Mouse (Mus musculus) stomach, postnatal 0 days (tissue): ENCODE measurements around the gene Mcur1. TPM values are rescaled to one million over a fixed set of nuclear protein-coding genes. Genes with fewer than 3 reads are reported as not detected.

ENCODE experiments used
- ATAC-seq: fragments of 200-750 bp; cut with Nextera tagmentation; 2 replicates; pipeline ENCODE4 v1.8.0; 2017; ENCODE audit not compliant: low FRiP score, low TSS enrichment
- DNase-seq: peaks from one replicate; pipeline ENCODE4 v3.0.0-alpha.2; 2016; ENCODE audit warnings: low spot score
- H3K27ac ChIP-seq: fragments of 300-500 bp; sonication (generic); replicated peaks from 2 replicates; pipeline ENCODE4 v1.5.1; 2014; ENCODE audit warnings: mild to moderate bottlenecking, control low read depth
- H3K27me3 ChIP-seq: fragments of 300-500 bp; sonication (generic); 2 replicates; pipeline ENCODE4 v1.6.1; 2014; ENCODE audit warnings: low read length; ENCODE audit not compliant: control insufficient read depth, insufficient read depth
- H3K36me3 ChIP-seq: fragments of 300-500 bp; sonication (generic); 2 replicates; pipeline ENCODE4 v1.6.1; 2014; ENCODE audit warnings: low read length, mixed read lengths; ENCODE audit not compliant: control insufficient read depth, insufficient read depth
- H3K4me1 ChIP-seq: fragments of 300-500 bp; sonication (generic); replicated peaks from 2 replicates; pipeline ENCODE4 v1.6.1; 2014; ENCODE audit warnings: antibody characterized with exemption; ENCODE audit not compliant: control insufficient read depth, insufficient read depth
- H3K4me2 ChIP-seq: fragments of 300-500 bp; sonication (generic); replicated peaks from 2 replicates; pipeline ENCODE4 v1.6.1; 2014; ENCODE audit warnings: low read depth, mild to moderate bottlenecking, control low read depth, moderate library complexity
- H3K4me3 ChIP-seq: fragments of 300-500 bp; sonication (generic); 2 replicates; pipeline ENCODE4 v1.5.1; 2014; ENCODE audit warnings: low read depth, low read length, control low read depth
- H3K9ac ChIP-seq: fragments of 300-500 bp; sonication (generic); 2 replicates; pipeline ENCODE4 v1.6.1; 2014; ENCODE audit warnings: mild to moderate bottlenecking, low read length, control low read depth, mixed read lengths
- H3K9me3 ChIP-seq: fragments of 300-500 bp; sonication (generic); 2 replicates; pipeline ENCODE4 v1.6.1; 2016; ENCODE audit warnings: low read length; ENCODE audit not compliant: control insufficient read depth
- CTCF ChIP-seq: IDR thresholded peaks from 2 replicates; pipeline ENCODE4 v1.5.1; 2016; ENCODE audit warnings: antibody characterized with exemption, low read depth, mild to moderate bottlenecking, moderate library complexity
- EP300 ChIP-seq: optimal IDR thresholded peaks from 2 replicates; pipeline ENCODE3; 2016; ENCODE audit warnings: antibody characterized with exemption
- WGBS: fragments of 180-500 bp; shearing (Covaris S2); extraction: QIAGEN DNeasy Blood & Tissue Kit; methylation state at CpG from one replicate; pipeline ENCODE4 v1.1.7; 2014; 5-methylcytosine and 5-hydroxymethylcytosine counted together
- polyA plus RNA-seq: library from polyadenylated mRNA; unstranded; fragments of >200 nt; fragmentation: Nextera tagmentation; extraction: Ambion mirVana; gene quantifications from 2 replicates; pipeline ENCODE4 v1.2.1, GENCODE M21; 2015

Gene Mcur1
- polyA plus RNA-seq, 1 experiment from 2014 or later: 15.6 TPM

- Histone ChIP-seq H3K36me3 (peaks cover 5% of the 10 kb centered on the region; the same call in 1 of the 2 replicates), H3K9me3 (no peaks in the 10 kb centered on the region), H3K4me3 (no peak overlapping the region), H3K9ac (no peak overlapping the region), H3K27me3 (no peaks in the 10 kb centered on the region), H3K4me1 (no peaks in the 10 kb centered on the region; the same call in 1 of the 2 replicates), H3K4me2 (no peak overlapping the region), H3K27ac (no peak overlapping the region)
- WGBS: 93% methylated on average over 9 of the region's 9 CpGs
- ATAC-seq (no peak), DNase-seq (no peak)
- no peak for TF ChIP-seq EP300
- TF ChIP-seq CTCF: no peak
Observed at GRCm38 (mm10) chr13:43555321-43555720, 4.7 kb downstream of the Mcur1 start.

- no peak for TF ChIP-seq CTCF
- TF ChIP-seq EP300: no peak
- Histone ChIP-seq H3K4me3 (no peak overlapping the region), H3K9ac (no peak overlapping the region), H3K36me3 (peaks cover 6% of the 10 kb centered on the region; the same call in 1 of the 2 replicates), H3K4me2 (no peak overlapping the region), H3K27ac (no peak overlapping the region), H3K9me3 (no peaks in the 10 kb centered on the region), H3K27me3 (no peaks in the 10 kb centered on the region), H3K4me1 (no peaks in the 10 kb centered on the region; the same call in 1 of the 2 replicates)
- ATAC-seq (no peak), DNase-seq (no peak)
- 82% methylated on average over 7 of the region's 7 CpGs for WGBS
Observed at GRCm38 (mm10) chr13:43554827-43555226, 5.2 kb downstream of the Mcur1 start.

GRCm38 (mm10) chr13:43550676-43551075 lies 9.3 kb downstream of the Mcur1 start:
- Histone ChIP-seq H3K4me1 (no peaks in the 10 kb centered on the region), H3K9me3 (no peaks in the 10 kb centered on the region), H3K4me3 (no peak overlapping the region), H3K27me3 (no peaks in the 10 kb centered on the region), H3K9ac (no peak overlapping the region), H3K4me2 (no peak overlapping the region), H3K36me3 (peaks cover 6% of the 10 kb centered on the region; the same call in 1 of the 2 replicates), H3K27ac (no peak overlapping the region)
- DNase-seq: no peak
- WGBS: 87% methylated on average over 8 of the region's 8 CpGs
- ATAC-seq: no peak
- no peak for TF ChIP-seq CTCF
- TF ChIP-seq EP300: no peak

- no peak for ATAC-seq
- Histone ChIP-seq H3K36me3 (peaks cover 6% of the 10 kb centered on the region; the same call in 1 of the 2 replicates), H3K27me3 (no peaks in the 10 kb centered on the region), H3K4me1 (no peaks in the 10 kb centered on the region), H3K4me3 (no peak overlapping the region), H3K27ac (no peak overlapping the region), H3K9me3 (no peaks in the 10 kb centered on the region), H3K9ac (no peak overlapping the region), H3K4me2 (no peak overlapping the region)
- no peak for TF ChIP-seq CTCF
- no peak for DNase-seq
- 88% methylated on average over 7 of the region's 7 CpGs for WGBS
Observed at GRCm38 (mm10) chr13:43549870-43550269, 10.1 kb downstream of the Mcur1 start.

GRCm38 (mm10) chr13:43549078-43549698 lies 10.8 kb downstream of the Mcur1 start:
- no peak overlapping the region for H3K4me3 ChIP-seq
- H3K27me3 ChIP-seq: no peaks in the 10 kb centered on the region
- ATAC-seq (no peak), DNase-seq (no peak)
- WGBS: 82% methylated on average over 11 of the region's 11 CpGs
- no peak for TF ChIP-seq EP300
- TF ChIP-seq CTCF: no peak
- no peaks in the 10 kb centered on the region for H3K9me3 ChIP-seq
- H3K4me1 ChIP-seq: no peaks in the 10 kb centered on the region
- H3K4me2 ChIP-seq: no peak overlapping the region
- no peak overlapping the region for H3K27ac ChIP-seq
- no peak overlapping the region for H3K9ac ChIP-seq
- H3K36me3 ChIP-seq: peaks cover 6% of the 10 kb centered on the region; the same call in 1 of the 2 replicates

- no peak for ATAC-seq
- H3K27ac ChIP-seq: no peak overlapping the region
- H3K4me3 ChIP-seq: no peak overlapping the region
- no peaks in the 10 kb centered on the region for H3K27me3 ChIP-seq
- peaks cover 10% of the 10 kb centered on the region; the same call in 1 of the 2 replicates for H3K36me3 ChIP-seq
- TF ChIP-seq CTCF (no peak), EP300 (no peak)
- no peak overlapping the region for H3K4me2 ChIP-seq
- H3K9ac ChIP-seq: no peak overlapping the region
- no peaks in the 10 kb centered on the region for H3K4me1 ChIP-seq
- 71% methylated on average over 5 of the region's 5 CpGs for WGBS
- no peak for DNase-seq
- no peaks in the 10 kb centered on the region for H3K9me3 ChIP-seq
Observed at GRCm38 (mm10) chr13:43548617-43549016, 11.4 kb downstream of the Mcur1 start.
